Mouse (Mus musculus): ENCODE data around the gene Mllt6.

The Mllt6 gene

GRCm38 (mm10) chr11:97668160-97668559 lies 4.9 kb downstream of the Mllt6 start:
- DNase-seq (ENCODE audit: low spot score in 2 of 2) = no peak

- no peak for DNase-seq (ENCODE audit: low spot score in 2 of 2)
Measured at GRCm38 (mm10) chr11:97669268-97669667, 6.1 kb downstream of the Mllt6 start.

- DNase-seq (ENCODE audit: low spot score in 2 of 2) = no peak
Measured at GRCm38 (mm10) chr11:97669829-97670228, 6.6 kb downstream of the Mllt6 start.

GRCm38 (mm10) chr11:97670234-97671176 lies 7.3 kb downstream of the Mllt6 start:
- DNase-seq (ENCODE audit: low spot score in 2 of 2) = no peak

GRCm38 (mm10) chr11:97671177-97671527 lies 7.9 kb downstream of the Mllt6 start:
- no peak for DNase-seq (ENCODE audit: low spot score in 2 of 2)

- no peak for DNase-seq (ENCODE audit: low spot score in 2 of 2)
Measured at GRCm38 (mm10) chr11:97673148-97673547, 9.9 kb downstream of the Mllt6 start.

- DNase-seq (ENCODE audit: low spot score in 2 of 2) = no peak
Measured at GRCm38 (mm10) chr11:97676050-97676754, 13.0 kb downstream of the Mllt6 start.

- DNase-seq (ENCODE audit: low spot score in 2 of 2) = no peak
Measured at GRCm38 (mm10) chr11:97677381-97677780, 14.2 kb downstream of the Mllt6 start.

GRCm38 (mm10) chr11:97677842-97678241 lies 14.6 kb downstream of the Mllt6 start:
- DNase-seq (ENCODE audit: low spot score in 2 of 2) = no peak

- DNase-seq (ENCODE audit: low spot score in 2 of 2) = no peak
Measured at GRCm38 (mm10) chr11:97678301-97678700, 15.1 kb downstream of the Mllt6 start.

GRCm38 (mm10) chr11:97680430-97680829 lies 17.2 kb downstream of the Mllt6 start:
- no peak for DNase-seq (ENCODE audit: low spot score in 2 of 2)

GRCm38 (mm10) chr11:97682504-97683055 lies 19.4 kb downstream of the Mllt6 start:
- no peak for DNase-seq (ENCODE audit: low spot score in 2 of 2)

GRCm38 (mm10) chr11:97684063-97684680 lies 21.0 kb downstream of the Mllt6 start:
- DNase-seq (ENCODE audit: low spot score in 2 of 2) = no peak

GRCm38 (mm10) chr11:97684766-97685165 lies 21.6 kb downstream of the Mllt6 start:
- no peak for DNase-seq (ENCODE audit: low spot score in 2 of 2)

- peak; percentile 88 to 90 for DNase-seq (ENCODE audit: low spot score in 2 of 2)
Measured at GRCm38 (mm10) chr11:97685613-97686321, 22.6 kb downstream of the Mllt6 start, which contains the start of gene Cisd3. Gene Cisd3, plus strand, starts transcription at chr11:97685826.

- no peak for DNase-seq (ENCODE audit: low spot score in 2 of 2)
Measured at GRCm38 (mm10) chr11:97686322-97686908, 23.2 kb downstream of the Mllt6 start.

GRCm38 (mm10) chr11:97687061-97687460 lies 23.8 kb downstream of the Mllt6 start:
- DNase-seq (ENCODE audit: low spot score in 2 of 2) = no peak

- peak; percentile 48 to 81 for DNase-seq (ENCODE audit: low spot score in 2 of 2)
Measured at GRCm38 (mm10) chr11:97689861-97690260, 26.6 kb downstream of the Mllt6 start.

GRCm38 (mm10) chr11:97694435-97694834 lies 31.2 kb downstream of the Mllt6 start:
- no peak for DNase-seq (ENCODE audit: low spot score in 2 of 2)

- DNase-seq (ENCODE audit: low spot score in 2 of 2) = no peak
Measured at GRCm38 (mm10) chr11:97694921-97695711, 31.9 kb downstream of the Mllt6 start.

Measured in urinary bladder, postnatal 4 days (tissue).